ENCODE assay signal across 34 mouse cellular contexts in the genomic region with DNA sequence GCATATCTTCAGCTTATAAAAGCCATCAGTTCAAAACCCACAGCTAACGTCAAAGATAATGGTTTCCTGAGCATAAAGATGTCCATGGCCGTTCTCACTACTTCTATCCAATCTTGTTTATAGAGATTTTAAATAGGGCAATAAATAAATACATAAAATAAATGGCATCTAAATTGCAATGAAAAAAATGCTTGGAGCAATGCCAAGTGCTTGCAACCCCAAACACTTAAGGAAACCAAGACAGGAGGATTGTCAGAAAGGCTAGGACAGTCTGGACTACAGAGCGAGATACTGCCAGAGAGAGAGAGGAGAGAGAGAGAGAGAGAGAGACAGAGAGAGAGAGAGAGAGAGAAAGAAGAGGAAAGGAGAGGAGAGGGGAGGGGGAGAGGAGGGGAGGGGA.
"Had no signal": no experiment of that assay in that cellular context is flagged by ENCODE, and none has a peak within 500 bp of the region (broad histone marks: within the 10 kb centered on the region; RNA-seq: fewer than 3 reads in every experiment).

No protein-coding gene starts in this region.

- DNase-seq: heart, postnatal 10 days; heart, postnatal 14 days; heart, postnatal 36 days; heart, postnatal 4 days; kidney, adult 11 months; kidney, adult 18-20 months; kidney, adult 2 months; kidney, adult 8-10 months; kidney, adult 9 months; kidney, postnatal 10 days; kidney, postnatal 14 days; kidney, postnatal 25 days; kidney, postnatal 36 days; kidney, postnatal 4 days; layer of hippocampus, adult 9-11 months; layer of hippocampus, postnatal 36 days had no signal

- H3K4me3 ChIP-seq: heart, embryonic 10.5 days; heart, embryonic 12.5 days; heart, embryonic 13.5 days; heart, embryonic 15.5 days; hindbrain, embryonic 10.5 days; hindbrain, embryonic 12.5 days; hindbrain, embryonic 13.5 days; hindbrain, embryonic 15.5 days; intestine, embryonic 15.5 days; kidney, embryonic 15.5 days had no signal

- H3K9ac ChIP-seq: heart, embryonic 12.5 days; heart, embryonic 13.5 days; heart, embryonic 15.5 days; hindbrain, embryonic 12.5 days; hindbrain, embryonic 13.5 days; hindbrain, embryonic 14.5 days; hindbrain, embryonic 15.5 days; intestine, embryonic 15.5 days; kidney, embryonic 15.5 days had no signal

- H3K4me2 ChIP-seq: heart, embryonic 11.5 days; heart, embryonic 12.5 days; heart, embryonic 13.5 days; heart, embryonic 15.5 days; hindbrain, embryonic 12.5 days; hindbrain, embryonic 13.5 days; hindbrain, embryonic 14.5 days; hindbrain, embryonic 15.5 days; intestine, embryonic 15.5 days; kidney, embryonic 15.5 days had no signal

- ATAC-seq: hindbrain, embryonic 16.5 days; hindbrain, postnatal 0 days; inflammation-experienced regulatory T-cells, adult 6 months; intestine, embryonic 15.5 days; intestine, embryonic 16.5 days; intestine, postnatal 0 days had no signal

- H3K27me3 ChIP-seq: heart, embryonic 12.5 days; hindbrain, embryonic 13.5 days; hindbrain, embryonic 15.5 days; intestine, embryonic 15.5 days had no signal

- H3K36me3 ChIP-seq: heart, embryonic 10.5 days; heart, embryonic 12.5 days; heart, embryonic 13.5 days; heart, embryonic 15.5 days; hindbrain, embryonic 10.5 days; hindbrain, embryonic 12.5 days; hindbrain, embryonic 13.5 days; hindbrain, embryonic 15.5 days; intestine, embryonic 15.5 days; kidney, embryonic 15.5 days had no signal

- H3K27ac ChIP-seq: heart, embryonic 10.5 days; heart, embryonic 13.5 days; heart, embryonic 15.5 days; hindbrain, embryonic 10.5 days; hindbrain, embryonic 12.5 days; hindbrain, embryonic 13.5 days; hindbrain, embryonic 14.5 days; hindbrain, embryonic 15.5 days; hindbrain, postnatal 0 days; intestine, embryonic 15.5 days; kidney, embryonic 15.5 days; kidney, postnatal 0 days had no signal

- H3K9me3 ChIP-seq: heart, embryonic 10.5 days; heart, embryonic 12.5 days; heart, embryonic 13.5 days; heart, embryonic 15.5 days; hindbrain, embryonic 10.5 days; hindbrain, embryonic 12.5 days; hindbrain, embryonic 13.5 days; hindbrain, embryonic 15.5 days; intestine, embryonic 15.5 days; kidney, embryonic 15.5 days had no signal
